Mouse (Mus musculus): ENCODE measurements at regions not wholly inside any gene's neighbourhood (a gene's known extent, or its start where the extent isn't known, plus 50 kb on each side); places are given as distances from the start of the nearest gene placed in this dataset.

DNA sequence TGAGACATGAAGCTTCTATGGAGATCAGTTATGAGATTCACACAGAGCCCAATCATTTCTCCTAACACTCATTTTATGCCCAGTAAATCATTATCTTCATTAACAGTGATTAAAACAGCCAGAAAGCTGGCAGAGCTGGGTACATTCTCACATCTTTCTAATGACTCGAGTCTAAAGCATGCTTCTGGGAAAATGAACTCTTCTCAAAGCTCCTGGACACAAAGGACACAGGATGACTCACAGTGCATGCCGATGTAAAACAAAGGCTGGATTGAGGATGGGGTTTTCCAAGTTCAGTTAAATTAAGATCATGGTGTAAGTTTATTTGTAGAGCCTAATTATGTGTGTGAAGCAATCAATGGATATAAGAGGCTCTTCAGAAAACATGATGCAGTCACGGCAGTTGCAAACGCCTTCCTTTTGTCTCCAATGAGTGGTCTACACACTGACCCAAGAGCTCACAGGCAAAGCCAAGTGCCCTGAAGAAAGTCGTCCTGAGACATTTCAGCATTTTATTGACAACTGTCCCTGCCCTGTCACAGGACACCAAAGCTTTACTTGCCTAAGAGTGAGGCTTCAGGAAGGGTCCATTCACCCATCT is 1390.7 kb downstream of the Defb40 start:
- no peak overlapping the region for H3K4me3 ChIP-seq (replicated peaks; ENCODE audit: low read depth, low read length)
- ATAC-seq (ENCODE audit: low FRiP score, low TSS enrichment) (no peak), DNase-seq (no peak)
- WGBS = 67% methylated on average over 5 of the region's 5 CpGs
- no peaks in the 10 kb centered on the region for H3K27me3 ChIP-seq (ENCODE audit: control insufficient read depth, insufficient read depth, low read length)
- H3K4me1 ChIP-seq (ENCODE audit: control insufficient read depth, insufficient read depth, low read length) = no peaks in the 10 kb centered on the region
- no peak overlapping the region for H3K9ac ChIP-seq (replicated peaks; ENCODE audit: low read length)
- H3K9me3 ChIP-seq (ENCODE audit: control insufficient read depth, low read length) = no peaks in the 10 kb centered on the region
- H3K4me2 ChIP-seq (ENCODE audit: low read length) = no peak overlapping the region
- H3K36me3 ChIP-seq (ENCODE audit: control insufficient read depth, insufficient read depth, low read length) = no peaks in the 10 kb centered on the region
- H3K27ac ChIP-seq (replicated peaks; ENCODE audit: low read depth, low read length) = no peak overlapping the region

All from midbrain, embryonic 14.5 days (tissue).